Mouse (Mus musculus): ENCODE results near the gene Mettl8.

DNA sequence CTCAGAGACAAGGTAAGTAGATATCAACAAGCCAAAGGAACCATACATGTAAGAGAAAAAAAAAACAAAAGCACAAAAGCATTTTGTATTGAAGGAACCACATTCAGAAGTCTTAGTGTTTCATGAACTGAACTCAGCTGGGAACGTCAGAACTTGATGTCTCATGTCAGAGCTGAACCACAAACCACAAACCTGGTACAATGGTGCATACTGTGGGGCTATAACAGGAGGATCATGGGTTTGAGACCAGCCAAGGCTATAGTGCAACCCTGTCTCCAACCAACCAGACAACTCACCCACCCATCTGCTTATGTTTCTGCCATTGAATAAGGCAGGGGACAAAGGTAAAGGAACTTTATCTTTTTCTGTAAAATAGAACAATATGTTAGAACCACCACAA lies 88.2 kb downstream of the Mettl8 start:
- no peak for TF ChIP-seq CTCF (IDR thresholded peaks at IDR 0.05; ENCODE audit: borderline replicate concordance, extremely low read depth, insufficient read depth, insufficient read length)
- no peak for TF ChIP-seq POLR2A (IDR thresholded peaks at IDR 0.05; ENCODE audit: borderline replicate concordance, extremely low read depth, insufficient read depth, insufficient read length, poor library complexity, severe bottlenecking)
